Mouse (Mus musculus) forebrain, embryonic 14.5 days (tissue): ENCODE measurements around the gene Kmt2d. TPM values are rescaled to one million over a fixed set of nuclear protein-coding genes. Genes with fewer than 3 reads are reported as not detected.

Experiments
- ATAC-seq: fragments of 200-750 bp; cut with Nextera tagmentation; 2 replicates; pipeline ENCODE4 v1.8.0; 2017; ENCODE audit warnings: mild to moderate bottlenecking, moderate library complexity
- DNase-seq: peaks from one replicate; pipeline ENCODE4 v3.0.0-alpha.2; 2015; ENCODE audit warnings: low spot score
- H3K27ac ChIP-seq: fragments of 300-500 bp; sonication (generic); 2 replicates; pipeline ENCODE4 v1.5.1; 2014; ENCODE audit warnings: low read depth, mild to moderate bottlenecking, control low read depth, low read length, moderate library complexity
- H3K27me3 ChIP-seq: fragments of 300-500 bp; sonication (generic); replicated peaks from 2 replicates; pipeline ENCODE4 v1.6.1; 2014; ENCODE audit warnings: low read length, control low read depth, mixed read lengths; ENCODE audit not compliant: control insufficient read depth, insufficient read depth
- H3K36me3 ChIP-seq: fragments of 300-500 bp; sonication (generic); 2 replicates; pipeline ENCODE4 v1.6.1; 2014; ENCODE audit warnings: low read length, control low read depth; ENCODE audit not compliant: control insufficient read depth, insufficient read depth
- H3K4me1 ChIP-seq: fragments of 300-500 bp; sonication (generic); 2 replicates; pipeline ENCODE4 v1.6.1; 2014; ENCODE audit warnings: antibody characterized with exemption, low read length, control low read depth; ENCODE audit not compliant: control insufficient read depth, insufficient read depth
- H3K4me2 ChIP-seq: fragments of 300-500 bp; sonication (generic); 2 replicates; pipeline ENCODE4 v1.6.1; 2014; ENCODE audit warnings: mild to moderate bottlenecking, control low read depth, low read length
- H3K4me3 ChIP-seq: fragments of 300-500 bp; sonication (generic); 2 replicates; pipeline ENCODE4 v1.5.1; 2014; ENCODE audit warnings: low read depth, low read length, control low read depth
- H3K9ac ChIP-seq: fragments of 300-500 bp; sonication (generic); 2 replicates; pipeline ENCODE4 v1.6.1; 2014; ENCODE audit warnings: mild to moderate bottlenecking, low read length, control low read depth, moderate library complexity
- H3K9me3 ChIP-seq: fragments of 300-500 bp; sonication (generic); replicated peaks from 2 replicates; pipeline ENCODE4 v1.6.1; 2016; ENCODE audit warnings: low read length, control low read depth, mixed read lengths; ENCODE audit not compliant: control insufficient read depth
- WGBS: fragments of 180-500 bp; shearing (Covaris S2); extraction: QIAGEN DNeasy Blood & Tissue Kit; methylation state at CpG from one replicate; pipeline ENCODE4 v1.1.7; 2014; 5-methylcytosine and 5-hydroxymethylcytosine counted together
- polyA plus RNA-seq: library from polyadenylated mRNA; unstranded; fragments of >200 nt; fragmentation: Nextera tagmentation; extraction: Ambion mirVana; gene quantifications from 2 replicates; pipeline ENCODE4 v1.2.1, GENCODE M21; 2014

The Kmt2d gene
- polyA plus RNA-seq, 1 experiment from 2014 or later, result 8.0 TPM

- DNase-seq (no peak), ATAC-seq (no peak)
- Histone ChIP-seq H3K27me3 (no peaks in the 10 kb centered on the region), H3K27ac (no peak overlapping the region), H3K4me2 (no peak overlapping the region), H3K36me3 (peaks cover 100% of the 10 kb centered on the region), H3K9ac (no peak overlapping the region), H3K4me1 (no peaks in the 10 kb centered on the region), H3K9me3 (no peaks in the 10 kb centered on the region), H3K4me3 (no peak overlapping the region)
- WGBS, result 95% methylated on average over 9 of the region's 9 CpGs
These were observed 18.3 kb downstream of the Kmt2d start for GRCm38 (mm10) chr15:98852733-98853132.

GRCm38 (mm10) chr15:98852071-98852470 is 18.9 kb downstream of the Kmt2d start:
- no peak overlapping the region for H3K27ac ChIP-seq
- no peaks in the 10 kb centered on the region for H3K4me1 ChIP-seq
- H3K36me3 ChIP-seq, result peaks cover 100% of the 10 kb centered on the region
- no peak overlapping the region for H3K9ac ChIP-seq
- no peak for DNase-seq
- H3K4me2 ChIP-seq, result no peak overlapping the region
- no peak for ATAC-seq
- WGBS, result 95% methylated on average over 9 of the region's 9 CpGs
- no peaks in the 10 kb centered on the region for H3K9me3 ChIP-seq
- no peaks in the 10 kb centered on the region for H3K27me3 ChIP-seq
- H3K4me3 ChIP-seq, result no peak overlapping the region

GRCm38 (mm10) chr15:98851229-98851818 is 19.7 kb downstream of the Kmt2d start:
- WGBS, result 91% methylated on average over 21 of the region's 21 CpGs
- no peak for ATAC-seq
- H3K4me3 ChIP-seq, result no peak overlapping the region
- H3K27me3 ChIP-seq, result no peaks in the 10 kb centered on the region
- DNase-seq, result no peak
- H3K9me3 ChIP-seq, result no peaks in the 10 kb centered on the region
- H3K9ac ChIP-seq, result no peak overlapping the region
- H3K4me2 ChIP-seq, result no peak overlapping the region
- H3K27ac ChIP-seq, result no peak overlapping the region
- peaks cover 100% of the 10 kb centered on the region for H3K36me3 ChIP-seq
- no peaks in the 10 kb centered on the region for H3K4me1 ChIP-seq

- WGBS, result 89% methylated on average over 14 of the region's 14 CpGs
- Histone ChIP-seq H3K4me3 (no peak overlapping the region), H3K4me2 (no peak overlapping the region), H3K27ac (no peak overlapping the region), H3K36me3 (peaks cover 100% of the 10 kb centered on the region), H3K27me3 (no peaks in the 10 kb centered on the region), H3K9ac (no peak overlapping the region), H3K9me3 (no peaks in the 10 kb centered on the region), H3K4me1 (no peaks in the 10 kb centered on the region)
- no peak for DNase-seq
- ATAC-seq, result no peak
These were observed 20.3 kb downstream of the Kmt2d start for GRCm38 (mm10) chr15:98850668-98851067.

GRCm38 (mm10) chr15:98849956-98850600 is 20.9 kb downstream of the Kmt2d start:
- Histone ChIP-seq H3K27me3 (no peaks in the 10 kb centered on the region), H3K4me2 (no peak overlapping the region), H3K36me3 (peaks cover 100% of the 10 kb centered on the region), H3K4me3 (no peak overlapping the region), H3K4me1 (no peaks in the 10 kb centered on the region), H3K9ac (no peak overlapping the region), H3K27ac (no peak overlapping the region), H3K9me3 (no peaks in the 10 kb centered on the region)
- ATAC-seq (no peak), DNase-seq (no peak)
- WGBS, result 93% methylated on average over 16 of the region's 16 CpGs

- no peak overlapping the region for H3K4me3 ChIP-seq
- 97% methylated on average over 11 of the region's 11 CpGs for WGBS
- ATAC-seq, result no peak
- H3K4me1 ChIP-seq, result no peaks in the 10 kb centered on the region
- no peak overlapping the region for H3K9ac ChIP-seq
- DNase-seq, result no peak
- no peaks in the 10 kb centered on the region for H3K9me3 ChIP-seq
- H3K27me3 ChIP-seq, result no peaks in the 10 kb centered on the region
- H3K4me2 ChIP-seq, result no peak overlapping the region
- no peak overlapping the region for H3K27ac ChIP-seq
- peaks cover 100% of the 10 kb centered on the region for H3K36me3 ChIP-seq
These were observed 21.8 kb downstream of the Kmt2d start for GRCm38 (mm10) chr15:98849165-98849564.

- no peak overlapping the region for H3K4me3 ChIP-seq
- H3K4me1 ChIP-seq, result no peaks in the 10 kb centered on the region
- 88% methylated on average over 8 of the region's 8 CpGs for WGBS
- no peak overlapping the region for H3K4me2 ChIP-seq
- peaks cover 100% of the 10 kb centered on the region for H3K36me3 ChIP-seq
- no peak for ATAC-seq
- H3K27ac ChIP-seq, result no peak overlapping the region
- no peaks in the 10 kb centered on the region for H3K27me3 ChIP-seq
- no peak for DNase-seq
- no peaks in the 10 kb centered on the region for H3K9me3 ChIP-seq
- H3K9ac ChIP-seq, result no peak overlapping the region
These were observed 24.9 kb downstream of the Kmt2d start for GRCm38 (mm10) chr15:98846140-98846539.

- 98% methylated on average over 2 of the region's 2 CpGs for WGBS
- H3K4me3 ChIP-seq, result no peak overlapping the region
These were observed 25.9 kb downstream of the Kmt2d start for GRCm38 (mm10) chr15:98845149-98845548.

GRCm38 (mm10) chr15:98843595-98844223 is 27.3 kb downstream of the Kmt2d start:
- DNase-seq (no peak), ATAC-seq (no peak)
- Histone ChIP-seq H3K4me2 (no peak overlapping the region), H3K27ac (no peak overlapping the region), H3K36me3 (peaks cover 100% of the 10 kb centered on the region), H3K4me1 (no peaks in the 10 kb centered on the region), H3K27me3 (no peaks in the 10 kb centered on the region), H3K9ac (no peak overlapping the region), H3K4me3 (no peak overlapping the region), H3K9me3 (no peaks in the 10 kb centered on the region)
- 92% methylated on average over 11 of the region's 11 CpGs for WGBS

More at GRCm38 (mm10) chr15:98845149-98845548, 25.9 kb downstream of the Kmt2d start:
- Histone ChIP-seq H3K36me3 (peaks cover 100% of the 10 kb centered on the region), H3K4me2 (no peak overlapping the region), H3K9ac (no peak overlapping the region), H3K27ac (no peak overlapping the region), H3K27me3 (no peaks in the 10 kb centered on the region), H3K4me1 (no peaks in the 10 kb centered on the region), H3K9me3 (no peaks in the 10 kb centered on the region)
- ATAC-seq (no peak), DNase-seq (no peak)
